Mouse (Mus musculus): ENCODE data around the gene C2cd5. TPM values are rescaled to one million over a fixed set of nuclear protein-coding genes. Genes with fewer than 3 reads are reported as not detected.

The C2cd5 gene
- total and polyA plus RNA-seq, 3 experiments, result 16.8 to 149 (median 49.8) TPM

DNA sequence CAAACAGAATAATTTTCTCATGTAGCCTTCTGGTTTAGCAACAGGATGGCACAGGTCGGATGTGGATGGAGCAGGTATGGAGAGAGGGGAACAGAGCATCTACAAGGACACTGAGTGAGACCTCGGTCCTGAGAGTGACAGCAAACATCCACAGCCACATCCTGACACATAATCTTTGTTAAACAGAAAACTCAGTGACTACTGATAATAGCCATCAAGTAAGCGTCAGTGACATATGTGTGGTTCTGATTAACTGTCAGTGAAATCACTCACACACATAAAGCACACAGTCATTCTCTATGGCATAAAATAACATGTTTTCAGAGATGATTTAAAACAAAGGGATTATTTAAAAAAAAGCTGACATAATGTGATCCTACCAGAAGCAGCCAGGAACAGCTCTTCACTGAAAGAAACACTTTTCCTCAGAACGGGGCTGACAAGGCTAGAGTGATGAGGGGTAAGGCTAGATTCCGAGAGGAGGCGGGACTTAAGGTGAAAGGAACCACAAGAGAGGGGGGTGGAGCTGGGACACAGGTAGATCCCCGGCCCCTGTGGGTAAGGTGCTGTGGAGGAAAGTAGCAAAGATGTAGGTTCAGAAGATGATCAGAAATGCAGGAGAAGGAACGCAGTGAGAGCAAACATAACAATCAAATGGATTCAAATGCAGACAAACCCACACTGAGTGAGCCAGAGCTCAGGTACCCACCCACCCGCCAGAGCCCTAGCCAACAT lies 31.6 kb downstream of the C2cd5 start:
- no peak overlapping the region; the same call in 1 of the 2 replicates for H3K4me3 ChIP-seq (ENCODE audit: low read depth, low read length)
- no peaks in the 10 kb centered on the region for H3K9me3 ChIP-seq (replicated peaks)
- peak; percentile 74 for ATAC-seq (ENCODE audit: extremely low read depth, insufficient number of reproducible peaks, low FRiP score, poor library complexity, severe bottlenecking)
- H3K36me3 ChIP-seq (replicated peaks), result peaks cover 49% of the 10 kb centered on the region
- peaks cover 51% of the 10 kb centered on the region for H3K4me1 ChIP-seq (ENCODE audit: insufficient read depth, low read depth, low read length)
- DNase-seq (ENCODE audit: low spot score), result peak; percentile 9
- H3K27me3 ChIP-seq (ENCODE audit: insufficient read depth, low read length), result no peaks in the 10 kb centered on the region
- TF ChIP-seq TAL1 (conservative IDR thresholded peaks at IDR 0.05; ENCODE audit: low read depth, low read length) (peak; percentile 87), GATA1 (IDR thresholded peaks at IDR 0.05; ENCODE audit: borderline replicate concordance, low read length) (no peak), GATA2 (IDR thresholded peaks at IDR 0.05; ENCODE audit: borderline replicate concordance, low read depth, low read length) (no peak)

DNA sequence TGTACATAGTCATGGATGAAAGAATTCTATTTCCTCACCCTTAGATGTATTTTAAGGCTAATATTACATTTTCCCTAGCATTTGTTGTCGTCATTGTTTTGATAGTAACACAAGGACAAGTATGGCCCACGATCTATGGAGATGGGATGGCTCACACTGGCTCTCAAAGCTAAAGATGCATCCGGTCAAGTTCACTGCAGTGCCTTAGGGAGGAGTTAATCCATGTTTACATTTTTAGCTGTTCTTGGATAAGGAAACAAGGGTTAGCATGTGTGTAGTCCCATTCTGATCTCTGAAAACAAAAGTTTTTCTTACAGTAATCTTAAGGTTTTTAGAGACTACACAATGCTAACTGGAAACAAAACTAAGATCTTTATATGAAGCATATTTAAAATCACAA lies 32.3 kb downstream of the C2cd5 start:
- Histone ChIP-seq H3K27me3 (ENCODE audit: insufficient read depth, low read length) (no peaks in the 10 kb centered on the region), H3K4me1 (ENCODE audit: insufficient read depth, low read depth, low read length) (peaks cover 50% of the 10 kb centered on the region), H3K9me3 (replicated peaks) (no peaks in the 10 kb centered on the region), H3K36me3 (replicated peaks) (peaks cover 51% of the 10 kb centered on the region), H3K4me3 (ENCODE audit: low read depth, low read length) (no peak overlapping the region)
- no peak for ATAC-seq (ENCODE audit: extremely low read depth, insufficient number of reproducible peaks, low FRiP score, poor library complexity, severe bottlenecking)
- no peak for TF ChIP-seq CTCF (IDR thresholded peaks at IDR 0.05; ENCODE audit: low read depth, low read length)
- TF ChIP-seq TAL1 (conservative IDR thresholded peaks at IDR 0.05; ENCODE audit: low read depth, low read length), result no peak
- no peak for TF ChIP-seq GATA1 (IDR thresholded peaks at IDR 0.05; ENCODE audit: borderline replicate concordance, low read length)
- TF ChIP-seq POLR2AphosphoS5 (IDR thresholded peaks at IDR 0.05; ENCODE audit: insufficient replicate concordance, low read depth, low read length), result no peak
- no peak for TF ChIP-seq GATA2 (IDR thresholded peaks at IDR 0.05; ENCODE audit: borderline replicate concordance, low read depth, low read length)
- no peak for DNase-seq (ENCODE audit: low spot score)

DNA sequence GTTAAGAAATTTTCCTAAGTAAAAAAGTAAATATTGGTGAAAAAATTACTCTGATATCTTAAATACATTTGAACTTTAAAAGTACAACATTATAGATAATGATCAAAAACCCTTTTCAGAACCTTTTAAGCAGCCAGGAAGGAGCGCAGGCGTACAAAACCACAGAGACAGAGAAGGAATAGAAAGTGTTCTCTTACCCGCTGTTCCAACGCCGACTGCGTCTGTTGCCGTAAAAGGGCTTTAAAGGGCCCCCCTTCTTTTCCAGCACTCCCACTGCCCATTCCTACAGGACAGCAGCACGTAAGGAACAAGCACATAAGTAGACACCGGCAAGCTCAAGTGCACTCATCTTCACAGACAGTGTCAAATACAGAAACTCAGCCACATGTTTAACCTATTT lies 33.1 kb downstream of the C2cd5 start:
- TF ChIP-seq CTCF (IDR thresholded peaks at IDR 0.05; ENCODE audit: low read depth, low read length), result no peak
- no peaks in the 10 kb centered on the region for H3K27me3 ChIP-seq (ENCODE audit: insufficient read depth, low read length)
- DNase-seq (ENCODE audit: low spot score), result no peak
- no peak for ATAC-seq (ENCODE audit: extremely low read depth, insufficient number of reproducible peaks, low FRiP score, poor library complexity, severe bottlenecking)
- peaks cover 46% of the 10 kb centered on the region for H3K4me1 ChIP-seq (ENCODE audit: insufficient read depth, low read depth, low read length)
- H3K4me3 ChIP-seq (ENCODE audit: low read depth, low read length), result peak overlapping the region; percentile 37; the same call in 1 of the 2 replicates
- H3K9me3 ChIP-seq (replicated peaks), result no peaks in the 10 kb centered on the region
- H3K36me3 ChIP-seq (replicated peaks), result peaks cover 54% of the 10 kb centered on the region

DNA sequence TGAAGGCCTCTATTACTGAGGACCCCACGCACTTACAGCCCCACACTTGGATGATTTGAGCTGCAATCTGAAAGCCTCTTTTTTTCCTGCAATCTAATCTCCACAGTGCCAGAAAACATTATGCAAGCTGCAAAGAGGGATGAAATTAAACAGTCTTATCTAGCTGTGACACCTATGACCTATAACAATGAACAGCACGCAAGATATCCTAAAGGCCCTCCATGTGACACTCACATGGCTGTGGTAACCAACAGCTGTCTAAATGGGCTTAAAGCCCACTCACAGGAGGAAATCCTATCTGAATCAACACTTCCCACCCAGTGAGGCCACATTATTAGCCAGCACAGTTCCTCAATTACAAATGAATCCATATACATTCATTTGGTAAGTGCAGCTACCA lies 35.9 kb downstream of the C2cd5 start:
- Histone ChIP-seq H3K4me1 (ENCODE audit: insufficient read depth, low read depth, low read length) (peaks cover 48% of the 10 kb centered on the region), H3K27me3 (ENCODE audit: insufficient read depth, low read length) (no peaks in the 10 kb centered on the region), H3K4me3 (ENCODE audit: low read depth, low read length) (no peak overlapping the region), H3K36me3 (replicated peaks) (peaks cover 63% of the 10 kb centered on the region), H3K9me3 (replicated peaks) (no peaks in the 10 kb centered on the region)
- DNase-seq (ENCODE audit: low spot score), result peak; percentile 26
- TF ChIP-seq GATA2 (IDR thresholded peaks at IDR 0.05; ENCODE audit: borderline replicate concordance, low read depth, low read length) (no peak), GATA1 (IDR thresholded peaks at IDR 0.05; ENCODE audit: borderline replicate concordance, low read length) (no peak), TAL1 (conservative IDR thresholded peaks at IDR 0.05; ENCODE audit: low read depth, low read length) (peak; percentile 77)
- peak; percentile 74 for ATAC-seq (ENCODE audit: extremely low read depth, insufficient number of reproducible peaks, low FRiP score, poor library complexity, severe bottlenecking)

- Histone ChIP-seq H3K27me3 (ENCODE audit: insufficient read depth, low read length) (no peaks in the 10 kb centered on the region), H3K4me3 (ENCODE audit: low read depth, low read length) (no peak overlapping the region), H3K36me3 (replicated peaks) (peaks cover 71% of the 10 kb centered on the region), H3K4me1 (ENCODE audit: insufficient read depth, low read depth, low read length) (peaks cover 2% of the 10 kb centered on the region; the same call in 1 of the 2 replicates), H3K9me3 (replicated peaks) (no peaks in the 10 kb centered on the region)
- TF ChIP-seq POLR2AphosphoS5 (IDR thresholded peaks at IDR 0.05; ENCODE audit: insufficient replicate concordance, low read depth, low read length) (no peak), GATA2 (IDR thresholded peaks at IDR 0.05; ENCODE audit: borderline replicate concordance, low read depth, low read length) (no peak), CTCF (IDR thresholded peaks at IDR 0.05; ENCODE audit: low read depth, low read length) (no peak), TAL1 (conservative IDR thresholded peaks at IDR 0.05; ENCODE audit: low read depth, low read length) (no peak), GATA1 (IDR thresholded peaks at IDR 0.05; ENCODE audit: borderline replicate concordance, low read length) (no peak)
- DNase-seq (ENCODE audit: low spot score), result no peak
- no peak for ATAC-seq (ENCODE audit: extremely low read depth, insufficient number of reproducible peaks, low FRiP score, poor library complexity, severe bottlenecking)
Measured at GRCm38 (mm10) chr6:143057601-143058000, 42.3 kb downstream of the C2cd5 start.

GRCm38 (mm10) chr6:143051566-143051965 lies 48.4 kb downstream of the C2cd5 start:
- Histone ChIP-seq H3K4me3 (ENCODE audit: low read depth, low read length) (no peak overlapping the region), H3K36me3 (replicated peaks) (peaks cover 80% of the 10 kb centered on the region), H3K4me1 (ENCODE audit: insufficient read depth, low read depth, low read length) (no peaks in the 10 kb centered on the region), H3K9me3 (replicated peaks) (no peaks in the 10 kb centered on the region), H3K27me3 (ENCODE audit: insufficient read depth, low read length) (no peaks in the 10 kb centered on the region)
- no peak for ATAC-seq (ENCODE audit: extremely low read depth, insufficient number of reproducible peaks, low FRiP score, poor library complexity, severe bottlenecking)
- no peak for TF ChIP-seq CTCF (IDR thresholded peaks at IDR 0.05; ENCODE audit: low read depth, low read length)
- DNase-seq (ENCODE audit: low spot score), result no peak
